Mouse (Mus musculus): ENCODE results near the gene Slc1a5.
A peak's percentile ranks its signal among the peaks of the same experiment; 100 is the strongest.

Gene Slc1a5

DNA sequence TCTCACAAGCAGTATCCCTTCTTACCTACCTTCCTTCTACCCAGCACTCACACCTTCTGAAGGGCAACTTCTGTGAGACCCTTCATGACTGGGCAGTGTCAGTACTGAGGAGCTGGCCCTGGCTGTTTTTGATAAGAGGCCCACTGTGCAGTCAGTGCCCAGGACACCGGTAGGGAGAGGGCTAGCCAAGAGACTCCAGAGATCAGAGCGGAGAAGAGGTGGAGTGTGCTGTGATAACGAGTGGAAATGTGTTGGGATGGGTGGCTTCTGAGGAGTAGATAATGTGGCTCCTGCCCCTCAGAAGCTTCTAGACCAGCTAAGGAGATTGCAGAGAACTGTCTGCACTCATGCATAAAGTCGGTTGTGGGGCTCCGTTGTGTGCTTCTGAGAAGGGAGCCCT is 38.7 kb downstream of the Slc1a5 start:
- DNase-seq (ENCODE audit: low spot score), result no peak

DNA sequence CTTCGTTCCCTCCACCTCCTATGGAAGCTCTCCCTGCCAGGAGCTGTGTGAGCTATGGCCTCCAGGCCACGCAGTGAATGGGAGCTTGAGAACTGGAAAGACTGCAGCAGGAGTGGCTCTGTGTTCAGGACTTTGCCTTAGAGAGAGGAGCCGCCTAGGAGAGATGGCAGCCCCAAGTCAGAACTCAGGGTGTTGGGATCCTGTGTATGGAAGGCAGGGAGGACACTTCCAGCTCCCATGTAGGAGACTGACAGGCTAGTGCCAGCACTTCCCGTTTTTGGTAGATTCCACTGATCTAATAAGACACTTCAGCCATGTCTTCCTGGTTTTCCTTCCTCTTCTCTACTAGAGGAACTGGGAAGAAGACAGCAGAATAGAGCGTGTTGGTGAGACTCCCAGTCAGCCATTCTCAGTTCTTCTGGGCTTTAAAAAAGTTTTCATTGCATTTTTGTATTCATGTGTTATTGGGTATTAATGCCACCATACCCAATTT is 39.2 kb downstream of the Slc1a5 start:
- DNase-seq (ENCODE audit: low spot score), result no peak

DNA sequence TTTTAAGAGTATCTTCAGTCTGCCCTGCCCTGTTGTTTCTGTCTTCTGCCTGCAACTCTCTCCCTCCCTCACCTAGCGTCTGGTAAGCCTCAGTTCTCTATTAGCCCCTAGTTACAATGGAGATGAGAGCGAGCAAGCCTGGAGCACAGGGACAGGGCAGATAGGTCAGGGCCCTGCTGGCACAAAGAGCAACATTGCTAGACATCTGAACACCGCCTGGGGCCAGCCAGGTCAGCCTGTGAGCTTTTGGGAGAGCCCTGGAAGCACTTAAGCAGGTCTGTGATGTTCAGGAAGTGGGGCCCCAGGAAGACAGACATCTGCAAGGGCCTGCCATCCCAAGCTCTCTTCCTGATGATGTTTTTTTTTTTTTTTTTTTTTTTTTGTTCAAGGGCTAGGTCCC is 40.0 kb downstream of the Slc1a5 start:
- DNase-seq (ENCODE audit: low spot score), result no peak

DNA sequence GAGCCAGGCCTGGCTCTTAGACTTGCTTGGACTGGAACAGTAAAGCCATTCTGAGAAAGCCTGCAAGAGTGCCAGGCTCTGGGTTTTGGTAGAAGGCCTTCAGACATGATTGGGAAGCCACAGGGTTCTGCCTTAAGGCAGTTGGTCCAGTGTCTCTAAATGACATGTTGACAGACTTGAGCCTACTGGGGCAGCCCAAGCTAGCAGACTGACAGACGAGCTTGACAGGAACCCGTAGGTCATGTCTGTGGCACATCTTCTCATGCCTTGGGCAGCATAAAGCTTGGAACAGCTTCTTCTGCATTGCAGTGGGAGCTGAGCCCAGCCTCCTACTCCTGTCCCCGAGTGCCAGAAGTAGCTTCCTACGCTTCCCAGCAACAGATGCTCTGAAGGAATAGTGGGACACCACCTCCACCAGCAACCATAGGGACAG is 40.5 kb downstream of the Slc1a5 start:
- no peak for DNase-seq (ENCODE audit: low spot score)

DNA sequence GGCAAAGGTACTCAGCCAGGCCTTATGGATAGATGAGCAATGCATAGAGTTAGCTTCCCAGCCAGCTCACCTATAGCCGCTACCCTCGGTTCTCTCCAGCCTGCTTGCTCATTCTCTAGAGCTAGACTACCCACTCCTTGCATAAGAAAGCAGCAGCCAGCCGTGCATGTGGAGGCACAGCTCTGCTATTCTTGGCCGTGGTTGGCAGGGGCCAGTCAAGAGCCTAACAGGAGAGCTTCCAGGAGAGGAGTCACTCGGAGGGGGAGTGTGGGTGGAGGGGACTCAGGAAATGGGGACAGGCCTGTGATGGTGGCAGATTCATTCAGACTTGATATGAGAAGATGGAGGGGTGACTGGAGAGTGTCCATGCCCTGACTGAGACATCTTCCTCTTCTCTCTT is 42.6 kb downstream of the Slc1a5 start:
- no peak for DNase-seq (ENCODE audit: low spot score)

DNA sequence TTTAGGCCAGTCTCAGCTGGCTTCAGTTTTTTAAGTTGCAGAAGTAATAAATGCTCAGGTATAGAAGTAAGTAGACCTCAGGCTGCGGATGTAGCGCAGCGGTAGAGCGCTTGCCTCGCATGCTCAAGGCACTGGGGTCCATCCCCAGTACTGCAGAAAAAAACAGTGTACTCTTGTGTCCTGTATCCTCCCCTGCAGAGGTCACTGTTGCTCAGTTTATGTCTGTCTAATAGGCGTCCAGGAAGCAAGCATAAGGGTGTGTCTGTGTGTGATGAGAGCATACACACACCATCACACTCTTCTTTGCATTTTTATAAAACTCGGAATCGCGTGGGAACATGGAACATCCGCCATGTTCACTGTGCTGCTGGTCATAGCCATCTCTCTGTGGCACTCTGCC is 44.6 kb downstream of the Slc1a5 start:
- DNase-seq (ENCODE audit: low spot score), result peak; percentile 67

DNA sequence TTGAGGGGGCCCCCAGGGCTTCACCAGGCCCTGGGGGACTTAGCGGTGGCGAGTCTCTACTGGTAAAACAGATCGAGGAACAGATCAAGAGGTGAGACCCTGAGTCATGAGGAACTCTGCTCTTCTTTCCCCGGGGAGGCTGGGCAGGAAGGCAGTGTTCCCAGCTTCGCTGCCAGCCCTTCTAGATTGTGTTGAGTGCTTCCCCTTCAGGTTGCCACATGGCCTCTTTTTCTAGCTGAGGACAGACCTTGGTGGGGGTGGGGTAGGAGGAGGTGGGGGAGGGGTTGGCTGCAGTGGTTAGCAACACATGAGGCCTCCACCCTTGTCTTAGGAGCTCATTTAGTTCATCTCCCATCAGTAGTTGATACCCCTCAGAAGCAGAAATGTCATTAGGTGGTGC is 45.4 kb downstream of the Slc1a5 start:
- no peak for DNase-seq (ENCODE audit: low spot score)

DNA sequence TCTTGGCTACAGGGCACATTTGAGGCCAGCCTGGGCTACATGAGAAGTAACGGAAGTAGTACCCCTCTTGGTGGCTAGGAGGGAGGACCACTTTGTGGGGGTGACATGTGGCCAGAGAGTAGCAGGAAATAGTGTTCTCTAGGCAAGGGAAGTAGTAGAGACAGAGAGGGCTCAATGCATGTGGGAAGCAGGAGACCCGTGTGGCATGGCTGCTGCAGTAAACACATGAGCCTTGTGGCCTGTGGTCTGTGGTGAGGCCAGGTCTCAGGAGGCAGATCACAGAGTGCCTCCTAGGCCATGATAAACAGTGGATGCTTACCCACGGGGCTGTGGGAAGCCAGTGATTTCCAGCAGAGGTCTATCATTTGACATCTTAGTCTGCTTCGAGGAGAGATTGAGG is 46.1 kb downstream of the Slc1a5 start:
- DNase-seq (ENCODE audit: low spot score), result no peak

DNA sequence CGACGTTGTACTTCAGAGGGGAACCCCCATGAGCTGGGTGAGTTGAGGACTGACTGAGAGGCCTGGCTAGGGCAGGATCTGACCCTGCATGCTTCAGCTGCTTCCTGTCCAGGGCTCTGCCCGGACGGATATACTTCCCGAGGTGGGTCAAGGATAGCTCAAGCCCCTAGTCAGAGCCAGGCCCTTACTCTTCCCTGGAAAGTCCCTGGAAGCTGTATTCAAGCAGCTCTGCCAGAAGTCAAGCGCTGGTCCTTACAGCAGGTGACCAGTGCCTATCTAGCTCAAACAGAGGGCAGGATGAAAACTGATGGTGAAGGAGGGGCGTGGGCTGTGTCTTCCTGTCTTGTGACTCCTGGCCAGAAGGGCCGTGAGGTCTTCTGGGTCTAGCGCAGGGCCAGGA is 49.3 kb downstream of the Slc1a5 start:
- no peak for DNase-seq (ENCODE audit: low spot score)

DNA sequence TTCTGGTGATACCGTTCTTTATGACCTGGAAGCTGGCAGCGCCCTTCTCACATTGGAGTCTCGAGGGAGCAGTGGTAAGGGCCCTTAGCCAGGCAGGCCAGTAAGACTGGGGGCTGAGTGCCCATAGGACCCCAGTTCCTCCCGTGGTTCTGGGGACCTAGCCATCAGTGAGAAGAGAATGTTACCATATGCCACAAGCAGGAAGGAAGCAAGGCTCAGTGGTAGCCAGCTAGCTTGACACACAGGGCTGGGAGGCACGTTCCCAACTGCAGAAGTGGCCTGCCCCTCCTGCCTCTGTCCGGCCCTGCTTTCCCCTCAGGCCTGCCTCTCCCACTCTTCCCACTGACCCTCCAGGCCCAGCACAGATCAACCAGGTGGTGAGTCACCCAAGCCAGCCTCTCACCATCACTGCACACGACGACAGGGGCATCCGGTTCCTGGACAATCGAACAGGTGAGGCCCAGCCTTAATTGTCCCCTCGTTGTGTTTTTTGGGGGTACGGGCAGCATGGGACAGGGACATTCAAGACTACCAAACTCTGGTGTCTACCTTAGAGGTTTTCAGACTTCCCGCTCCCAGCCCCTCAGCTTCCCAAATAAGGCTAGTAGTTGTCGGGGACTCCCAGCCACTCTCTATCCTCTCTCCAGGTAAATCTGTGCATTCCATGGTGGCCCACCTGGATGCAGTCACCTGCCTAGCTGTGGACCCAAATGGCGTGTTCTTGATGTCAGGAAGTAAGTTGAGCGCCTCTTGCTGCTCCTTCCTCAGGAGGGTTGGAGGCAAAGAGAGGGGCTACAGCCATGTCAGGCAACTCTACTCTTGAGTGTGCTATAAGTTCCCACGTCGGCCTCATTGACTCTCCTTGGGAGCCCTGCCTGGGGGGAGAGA is 57.0 kb downstream of the Slc1a5 start:
- no peak for DNase-seq (ENCODE audit: low spot score)

DNA sequence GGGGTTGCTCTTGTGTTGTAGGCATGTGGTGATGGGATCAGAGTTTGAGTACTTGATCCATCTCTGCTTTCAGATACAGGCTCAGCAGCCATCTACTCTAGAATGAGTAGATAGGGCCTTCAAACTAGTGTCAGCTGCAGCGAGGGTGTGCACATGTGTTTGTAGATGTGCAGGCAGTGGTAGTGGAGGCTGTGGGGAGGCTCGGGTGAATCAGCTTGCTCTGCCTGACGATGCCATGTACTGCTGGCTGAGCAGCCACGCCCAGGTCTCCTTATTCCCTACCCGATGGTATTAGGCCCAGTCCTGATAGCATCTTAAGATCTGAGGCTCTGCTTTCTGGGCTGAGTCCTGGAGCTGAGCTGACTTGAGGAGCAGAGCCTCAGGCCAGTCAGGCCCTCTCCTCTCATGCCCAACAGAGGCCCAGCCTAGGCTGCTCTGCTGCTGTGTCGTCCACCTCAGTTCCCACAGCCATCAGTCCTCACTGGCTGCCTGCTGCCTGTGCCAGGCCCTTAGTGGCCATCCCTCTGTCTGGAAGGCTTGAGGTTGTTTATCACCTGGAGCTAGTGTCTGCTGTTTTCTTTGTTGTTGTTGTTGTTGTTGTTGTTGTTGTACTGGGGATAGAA is 57.8 kb downstream of the Slc1a5 start:
- DNase-seq (ENCODE audit: low spot score), result no peak

DNA sequence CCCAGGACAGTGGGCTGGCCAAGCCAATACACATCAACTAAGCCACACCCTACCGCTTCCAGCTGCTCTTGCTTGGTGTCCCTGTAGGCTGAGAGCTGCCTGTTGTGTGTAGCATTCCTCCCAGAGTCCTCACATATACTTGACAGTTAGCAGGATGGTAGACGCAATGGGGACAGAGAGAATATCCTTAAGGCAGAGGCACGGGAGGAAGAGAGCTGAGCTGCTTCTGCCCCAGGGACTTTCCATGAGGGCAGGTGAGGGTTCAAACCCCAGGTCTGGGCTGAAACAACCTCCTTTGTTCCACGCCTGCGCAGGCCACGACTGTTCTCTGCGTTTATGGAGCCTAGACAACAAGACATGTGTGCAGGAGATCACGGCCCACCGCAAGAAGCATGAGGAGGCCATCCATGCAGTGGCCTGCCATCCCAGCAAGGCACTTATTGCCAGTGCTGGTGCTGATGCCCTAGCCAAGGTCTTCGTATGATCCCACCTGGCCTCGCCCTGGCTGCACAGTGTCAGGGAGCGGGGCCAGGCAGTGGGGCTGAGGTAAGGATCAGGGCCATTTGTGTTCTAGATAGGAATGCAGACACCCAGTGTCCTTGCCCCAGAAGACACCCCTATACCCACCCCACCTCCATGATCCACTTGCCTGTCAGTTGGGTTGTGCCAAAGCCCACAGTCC is 58.4 kb downstream of the Slc1a5 start:
- DNase-seq (ENCODE audit: low spot score), result no peak

DNA sequence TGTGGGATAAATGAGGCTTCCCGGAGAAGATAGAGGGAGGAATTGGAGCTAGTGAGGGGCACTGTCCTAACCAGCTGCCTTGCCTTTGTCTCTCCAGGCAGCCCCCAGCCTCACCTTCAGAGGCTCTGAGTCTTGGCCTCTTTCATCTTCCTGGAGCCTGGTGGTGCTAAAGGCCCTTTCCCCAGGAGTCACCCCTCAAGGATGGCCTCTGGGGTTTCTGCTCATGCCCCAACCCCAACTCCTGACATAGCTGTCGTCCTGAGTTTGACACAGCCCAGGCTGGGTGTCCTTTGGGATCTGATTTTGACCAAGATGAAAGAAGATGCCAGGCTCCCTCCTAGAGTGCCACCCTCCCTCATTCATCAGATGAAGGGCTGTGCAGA is 59.0 kb downstream of the Slc1a5 start:
- DNase-seq (ENCODE audit: low spot score), result no peak

DNA sequence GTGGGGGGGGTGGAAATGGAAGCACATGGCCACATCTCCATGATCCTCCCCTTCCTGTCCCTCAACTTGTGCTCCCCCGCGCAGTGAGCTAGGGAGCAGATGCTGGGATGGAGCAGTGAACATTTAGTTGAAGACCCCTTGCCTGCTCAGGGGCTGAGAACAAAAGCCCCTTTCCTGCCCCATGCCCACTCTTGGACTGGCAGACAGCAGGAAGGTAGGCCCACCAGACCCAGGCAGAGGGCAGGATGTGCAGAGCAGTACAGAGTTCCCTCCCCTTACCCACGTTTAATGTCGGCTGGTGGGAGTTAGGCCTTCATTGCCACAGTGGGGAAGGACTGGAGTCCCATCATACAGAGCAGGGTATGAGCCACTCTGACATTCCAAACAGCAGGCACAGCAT is 59.9 kb downstream of the Slc1a5 start:
- DNase-seq (ENCODE audit: low spot score), result no peak

DNA sequence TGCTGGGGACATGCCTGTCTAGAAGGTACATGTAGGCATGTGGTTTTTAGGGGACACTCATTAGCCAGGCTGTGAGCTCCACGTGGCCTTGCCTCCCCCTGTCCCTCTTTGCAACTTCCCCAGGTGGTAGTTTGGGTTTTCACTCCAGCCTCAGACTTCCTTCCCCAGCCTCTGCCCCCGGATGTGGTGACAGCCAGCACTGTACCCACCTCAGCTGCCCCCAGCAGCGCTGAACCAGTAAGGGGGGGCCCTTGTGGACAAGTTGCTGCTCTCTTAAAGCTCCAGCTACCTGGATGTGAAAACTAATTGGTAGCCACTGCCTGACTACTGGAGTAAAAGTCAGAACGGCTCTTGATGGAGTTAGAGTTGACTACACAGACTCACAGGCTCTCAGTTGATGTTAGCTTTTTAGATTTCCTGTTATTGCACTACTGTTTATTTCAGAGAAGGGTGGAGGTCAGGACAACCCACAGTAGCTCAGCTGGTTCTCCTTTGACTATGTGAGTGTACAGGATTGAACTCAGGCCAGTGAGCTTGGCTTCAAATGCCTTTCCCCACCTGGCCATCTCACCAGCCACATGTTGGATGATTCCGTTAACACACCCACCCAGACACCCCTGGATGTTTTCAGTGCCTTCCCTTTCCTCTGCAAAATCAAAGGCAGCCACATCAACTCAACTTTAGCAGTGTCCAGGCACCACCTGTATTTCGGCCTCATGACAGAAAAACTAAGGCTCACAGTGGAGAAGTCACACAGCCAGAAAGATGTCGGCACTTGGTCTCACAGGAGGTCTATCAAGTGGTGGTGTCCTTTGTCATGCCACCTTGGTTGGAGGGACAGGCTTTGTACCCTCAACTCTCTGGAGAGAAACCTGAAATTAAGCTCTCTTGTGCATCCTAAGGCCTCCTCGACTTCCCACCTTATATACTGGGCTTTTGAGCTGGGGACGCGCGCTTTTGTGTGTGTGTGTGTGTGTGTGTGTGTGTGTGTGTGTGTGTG is 60.7 kb downstream of the Slc1a5 start:
- peak; percentile 58 for DNase-seq (ENCODE audit: low spot score)

DNA sequence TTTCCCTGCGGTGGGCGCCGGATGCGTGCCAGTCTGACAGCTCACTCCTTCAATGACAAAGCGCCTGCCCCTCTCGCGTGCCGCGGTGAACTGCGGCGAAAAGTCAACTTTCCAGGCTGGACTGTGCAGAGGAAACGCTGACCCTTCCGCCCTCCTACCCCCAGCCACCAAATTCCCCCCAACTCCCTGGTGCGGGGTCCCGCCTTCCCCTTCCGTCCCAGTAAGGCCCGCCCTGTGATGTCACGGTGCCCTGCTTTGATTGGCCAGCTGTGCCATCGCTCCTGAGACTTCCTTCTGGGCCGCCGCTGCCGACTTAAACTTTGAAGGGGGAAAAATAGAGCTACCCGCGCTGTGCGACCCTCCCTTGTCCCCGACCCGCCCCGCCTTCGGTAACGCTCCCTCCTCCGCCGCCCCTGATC is 61.5 kb downstream of the Slc1a5 start, which contains the start of gene Prkd2:
Prkd2 (plus strand) TSS at position 258 of the 419 bp plus-strand sequence.
- peak; percentile 95 for DNase-seq (ENCODE audit: low spot score)

DNA sequence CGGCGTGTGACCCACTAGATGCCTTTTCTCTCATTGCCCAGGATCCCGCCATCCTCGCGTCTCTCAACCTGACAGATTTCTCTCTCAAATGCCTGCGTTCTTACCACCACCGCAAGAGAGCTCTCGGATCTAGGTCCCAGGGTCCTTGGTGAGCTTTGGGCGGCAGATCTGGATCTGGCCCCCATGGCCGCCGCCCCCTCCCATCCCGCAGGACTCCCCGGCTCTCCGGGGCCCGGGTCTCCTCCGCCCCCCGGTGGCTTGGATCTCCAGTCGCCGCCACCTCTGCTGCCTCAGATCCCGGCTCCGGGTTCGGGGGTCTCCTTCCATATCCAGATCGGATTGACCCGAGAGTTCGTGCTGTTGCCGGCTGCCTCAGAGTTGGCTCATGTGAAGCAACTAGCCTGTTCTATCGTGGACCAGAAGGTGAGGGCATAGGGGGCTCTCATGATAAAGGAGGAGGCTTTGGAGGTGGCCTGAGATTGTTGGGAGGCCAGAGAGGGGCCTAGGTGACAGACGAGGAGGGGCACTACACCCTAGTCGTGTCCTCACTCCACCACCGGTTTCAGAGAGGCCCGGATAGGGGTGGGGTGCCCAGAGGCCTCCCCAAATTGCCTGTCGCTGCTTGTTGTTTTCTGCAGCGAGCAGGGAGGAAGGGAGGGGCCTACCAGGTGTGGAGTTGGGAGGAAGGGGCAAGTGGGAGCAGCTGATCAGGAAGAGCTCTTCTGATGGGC is 62.5 kb downstream of the Slc1a5 start:
- peak; percentile 66 for DNase-seq (ENCODE audit: low spot score)

DNA sequence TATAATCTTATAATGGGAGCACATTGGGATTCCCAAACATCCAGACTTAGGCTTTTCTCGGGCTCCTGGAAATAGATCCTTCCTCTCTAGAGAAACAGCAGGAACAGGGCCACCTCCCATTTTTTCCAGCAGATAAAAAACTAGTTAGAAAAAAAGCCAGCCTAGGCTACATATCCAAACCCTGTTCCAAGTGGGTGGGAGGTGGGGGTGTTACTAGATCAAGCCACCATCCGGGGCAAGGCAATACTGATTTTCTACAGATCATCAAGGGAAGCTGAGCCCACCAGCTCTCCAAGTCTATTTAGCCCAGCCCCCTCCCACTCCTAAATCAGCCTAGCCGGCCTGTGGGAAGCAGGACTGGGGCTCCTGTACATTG is 63.5 kb downstream of the Slc1a5 start:
- DNase-seq (ENCODE audit: low spot score), result no peak

DNA sequence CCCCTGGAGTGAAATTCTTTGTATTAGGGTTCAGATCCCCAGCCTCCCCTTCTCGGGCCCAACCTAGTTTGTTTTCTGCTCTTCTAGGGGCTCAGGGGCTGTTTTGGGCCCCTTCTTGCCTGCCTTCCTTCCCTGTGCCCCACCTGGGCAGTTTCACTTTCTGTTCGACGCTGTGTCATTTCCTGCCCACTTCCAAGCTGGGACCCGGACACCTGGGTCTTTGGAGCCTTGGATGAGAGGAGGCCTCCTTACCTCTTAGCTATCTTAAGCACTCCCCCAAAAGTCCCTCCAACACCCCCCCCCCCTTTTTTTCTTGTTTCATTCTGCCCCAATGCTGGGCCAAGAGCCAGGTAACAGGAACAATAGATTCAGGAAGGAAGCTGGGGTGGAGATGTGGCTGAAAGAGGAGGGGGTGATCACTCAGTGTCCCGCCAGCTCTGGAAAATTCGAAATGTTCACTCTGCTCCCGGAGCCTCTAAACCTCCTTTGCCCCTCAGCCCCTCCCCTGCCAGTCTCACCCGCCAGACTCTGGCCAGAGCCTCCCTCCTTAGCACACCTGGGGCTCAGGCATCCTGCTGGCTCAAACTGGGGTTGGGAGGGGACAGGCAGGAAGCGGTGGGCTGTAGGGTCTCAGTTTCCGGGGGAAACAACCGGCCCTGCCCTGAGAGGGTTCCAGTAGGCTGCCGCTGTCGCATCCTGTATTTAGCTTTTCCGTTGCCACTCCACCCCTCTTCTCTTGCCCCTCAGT is 64.1 kb downstream of the Slc1a5 start:
- peak; percentile 79 for DNase-seq (ENCODE audit: low spot score)

DNA sequence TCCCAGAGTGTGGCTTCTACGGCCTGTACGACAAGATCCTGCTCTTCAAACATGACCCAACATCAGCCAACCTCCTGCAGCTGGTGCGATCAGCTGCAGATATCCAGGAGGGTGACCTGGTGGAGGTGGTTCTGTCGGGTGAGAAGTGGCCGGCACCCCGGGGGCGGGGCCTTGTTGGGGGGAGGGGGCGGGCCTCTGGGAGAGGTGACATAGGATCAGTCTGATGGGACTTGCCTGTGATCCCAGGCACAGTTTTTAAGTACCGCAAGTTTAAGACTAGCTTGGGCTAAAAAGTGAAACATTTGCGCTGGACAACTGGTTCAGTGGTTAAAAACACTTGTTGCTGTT is 64.7 kb downstream of the Slc1a5 start:
- DNase-seq (ENCODE audit: low spot score), result no peak
